Mouse (Mus musculus) lung, postnatal 0 days (tissue): ENCODE data around the gene Cutc.

Experiments
- CTCF ChIP-seq: IDR thresholded peaks from 2 replicates; pipeline ENCODE4 v1.5.1; 2016; ENCODE audit warnings: antibody characterized with exemption, mild to moderate bottlenecking
- EP300 ChIP-seq: IDR thresholded peaks from 2 replicates; pipeline ENCODE4 v1.6.1; 2016; ENCODE audit warnings: antibody characterized with exemption, mild to moderate bottlenecking, control low read depth

DNA sequence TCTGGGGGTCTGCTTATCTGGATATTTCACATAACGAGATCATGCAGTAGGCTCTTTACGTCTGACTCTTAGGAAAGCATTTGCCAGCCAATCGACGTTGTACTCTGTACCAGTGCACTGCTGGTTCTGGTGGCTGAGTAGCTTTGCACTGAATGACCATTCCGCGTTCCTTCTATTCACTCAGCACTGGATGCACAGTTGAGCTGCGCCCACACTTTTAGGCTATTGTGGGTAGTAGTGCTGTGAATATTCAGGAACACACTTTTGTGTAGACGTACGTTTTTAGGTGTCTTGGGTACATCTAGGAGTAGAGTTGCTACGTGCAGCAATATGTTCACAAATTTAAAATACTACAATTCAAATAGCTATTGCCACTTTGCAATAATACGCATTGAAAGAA is 32.7 kb upstream of the Cutc start:
- TF ChIP-seq CTCF (no peak), EP300 (no peak)
